Mouse (Mus musculus) adipocyte (in vitro differentiated cells): ENCODE results near the gene Sec14l2.

Experiments
- DNase-seq: peaks from one replicate; pipeline ENCODE4 v3.0.0-alpha.2; 2016; ENCODE audit warnings: low spot score

Sec14l2 gene

GRCm38 (mm10) chr11:4098816-4099215, 24.4 kb downstream of the Sec14l2 start:
- DNase-seq: no peak

GRCm38 (mm10) chr11:4098120-4098519, 25.1 kb downstream of the Sec14l2 start:
- no peak for DNase-seq

- DNase-seq: no peak
Observed at GRCm38 (mm10) chr11:4097091-4097621, 26.1 kb downstream of the Sec14l2 start.

- peak; percentile 99 for DNase-seq
Observed at GRCm38 (mm10) chr11:4096054-4096984, 26.9 kb downstream of the Sec14l2 start.

- peak; percentile 33 for DNase-seq
Observed at GRCm38 (mm10) chr11:4095171-4096053, 27.8 kb downstream of the Sec14l2 start, which contains the start of gene Mtfp1. Gene Mtfp1 (minus strand): TSS chr11:4095445.

GRCm38 (mm10) chr11:4094378-4095170, 28.6 kb downstream of the Sec14l2 start:
- DNase-seq: peak; percentile 46

GRCm38 (mm10) chr11:4093459-4094377, 29.5 kb downstream of the Sec14l2 start:
- DNase-seq: no peak

- DNase-seq: no peak
Observed at GRCm38 (mm10) chr11:4087267-4087666, 35.9 kb downstream of the Sec14l2 start.

GRCm38 (mm10) chr11:4086246-4086645, 37.0 kb downstream of the Sec14l2 start:
- DNase-seq: no peak

GRCm38 (mm10) chr11:4083316-4084078, 39.7 kb downstream of the Sec14l2 start:
- DNase-seq: peak; percentile 90

- DNase-seq: peak; percentile 71
Observed at GRCm38 (mm10) chr11:4080219-4080618, 43.0 kb downstream of the Sec14l2 start.

- DNase-seq: no peak
Observed at GRCm38 (mm10) chr11:4078267-4078933, 44.8 kb downstream of the Sec14l2 start.

GRCm38 (mm10) chr11:4076633-4077032, 46.6 kb downstream of the Sec14l2 start:
- DNase-seq: peak; percentile 67

GRCm38 (mm10) chr11:4069664-4070063, 53.6 kb downstream of the Sec14l2 start:
- no peak for DNase-seq

GRCm38 (mm10) chr11:4064627-4065122, 58.5 kb downstream of the Sec14l2 start, which contains the start of gene Sec14l3:
Gene Sec14l3 (plus strand): TSS chr11:4064841.
- DNase-seq: no peak

- no peak for DNase-seq
Observed at GRCm38 (mm10) chr11:4062981-4063380, 60.2 kb downstream of the Sec14l2 start.

GRCm38 (mm10) chr11:4062523-4062922, 60.7 kb downstream of the Sec14l2 start:
- no peak for DNase-seq

GRCm38 (mm10) chr11:4060866-4061575, 62.2 kb downstream of the Sec14l2 start:
- DNase-seq: no peak
